Mouse (Mus musculus) gastrocnemius, postnatal 14 days (tissue): ENCODE measurements around the gene Slc2a10. TPM values are rescaled to one million over a fixed set of nuclear protein-coding genes. Genes with fewer than 3 reads are reported as not detected.
"Not testable (repeated sequence)": the region's sequence is repeated elsewhere in the genome, so short reads cannot be mapped to it uniquely, and the experiment has no call there.

Experiments
- DNase-seq: peaks from one replicate; pipeline ENCODE4 v3.0.0; 2021; ENCODE audit warnings: mixed read lengths
- intact Hi-C: fragments of 180-260 bp; cut with DNase I; formaldehyde crosslinking; loops from one replicate; pipeline ENCODE4 v1.15.1; 2025; ENCODE audit warnings: low total_unique reads
- total RNA-seq, 2 experiments: library from RNA; stranded (reverse); gene quantifications; 2 replicates each; pipeline ENCODE4 v1.2.3; 2021

The Slc2a10 gene
- total RNA-seq, 2 experiments from 2014 or later, result 2.4 to 2.7 TPM

- DNase-seq, intact Hi-C loops: not testable (repeated sequence)
Observed at GRCm38 (mm10) chr2:165550410-165550809, 46.8 kb downstream of the Slc2a10 start.

- intact Hi-C loops, result no loop called here
- no peak for DNase-seq
Observed at GRCm38 (mm10) chr2:165554066-165554465, 50.5 kb downstream of the Slc2a10 start.

- no peak for DNase-seq
- intact Hi-C loops, result no loop called here
Observed at GRCm38 (mm10) chr2:165557278-165557677, 53.7 kb downstream of the Slc2a10 start.

- intact Hi-C loops, result no loop called here
- no peak for DNase-seq
Observed at GRCm38 (mm10) chr2:165558916-165559315, 55.3 kb downstream of the Slc2a10 start.

GRCm38 (mm10) chr2:165559506-165560235 is 56.1 kb downstream of the Slc2a10 start:
- intact Hi-C loops, result no loop called here
- no peak for DNase-seq

GRCm38 (mm10) chr2:165561861-165562260 is 58.3 kb downstream of the Slc2a10 start:
- no peak for DNase-seq
- intact Hi-C loops, result no loop called here

- DNase-seq, result peak; percentile 47
- intact Hi-C loops, result no loop called here
Observed at GRCm38 (mm10) chr2:165563298-165564058, 59.9 kb downstream of the Slc2a10 start.

- intact Hi-C loops, result no loop called here
- DNase-seq, result no peak
Observed at GRCm38 (mm10) chr2:165564101-165564500, 60.5 kb downstream of the Slc2a10 start.

GRCm38 (mm10) chr2:165564620-165565019 is 61.0 kb downstream of the Slc2a10 start:
- DNase-seq, result no peak
- intact Hi-C loops, result loop anchor here (5.0 kb wide), 1 partner anchor 848 kb away; no protein-coding TSS in a partner anchor

- intact Hi-C loops, result loop anchor here (5.0 kb wide), 1 partner anchor 845 kb away; no protein-coding TSS in a partner anchor
- DNase-seq, result no peak
Observed at GRCm38 (mm10) chr2:165566898-165567297, 63.3 kb downstream of the Slc2a10 start.

- intact Hi-C loops, result loop anchor here (5.0 kb wide), 1 partner anchor 844 kb away; no protein-coding TSS in a partner anchor
- DNase-seq, result no peak
Observed at GRCm38 (mm10) chr2:165567820-165568219, 64.2 kb downstream of the Slc2a10 start.

GRCm38 (mm10) chr2:165568911-165569310 is 65.3 kb downstream of the Slc2a10 start:
- intact Hi-C loops, result loop anchor here (5.0 kb wide), 1 partner anchor 843 kb away; no protein-coding TSS in a partner anchor
- DNase-seq, result no peak

Other genes with a start within 250 kb of the Slc2a10 start
- gene Slc35c2, start 215.9 kb upstream of the Slc2a10 start, total RNA-seq, result 10 to 100 TPM; 16.4 to 16.8 TPM
- 10 to 100 TPM; 16.7 to 19.6 TPM for gene Elmo2, start 177.3 kb upstream of the Slc2a10 start, total RNA-seq
- under 1 TPM in 1 of 2 experiments, not detected in 1; 0.08 TPM for gene Zfp663, start 135.1 kb upstream of the Slc2a10 start, total RNA-seq
- gene Zfp334, start 115.5 kb upstream of the Slc2a10 start, total RNA-seq, result 1 to 10 TPM; 2.2 to 2.3 TPM
- gene Ocstamp, start 103.4 kb upstream of the Slc2a10 start, total RNA-seq, result under 1 TPM; 0.11 to 0.18 TPM
- gene Slc13a3, start 30.6 kb upstream of the Slc2a10 start, total RNA-seq, result under 1 TPM; 0.18 to 0.22 TPM
- gene Trp53rka, start 10.5 kb upstream of the Slc2a10 start, total RNA-seq, result 1 to 10 TPM; 7.6 to 8.2 TPM
- gene Eya2, start 91.2 kb downstream of the Slc2a10 start, total RNA-seq, result 1 to 10 TPM; 3.7 to 5.1 TPM